Mouse (Mus musculus): Measurements from ENCODE around the gene Ndufs8. TPM values are rescaled to one million over a fixed set of nuclear protein-coding genes. Genes with fewer than 3 reads are reported as not detected.

The Ndufs8 gene
- polyA plus RNA-seq, 2 experiments from 2014 or later = 262 to 298 TPM

- no peak for ATAC-seq
These were observed 17.9 kb upstream of the Ndufs8 start for GRCm38 (mm10) chr19:3930262-3931057.

GRCm38 (mm10) chr19:3929211-3929941, 16.8 kb upstream of the Ndufs8 start, which contains the start of gene Aldh3b1:
Gene Aldh3b1 (minus strand): TSS chr19:3929808.
- no peak for ATAC-seq

GRCm38 (mm10) chr19:3928779-3929178, 16.2 kb upstream of the Ndufs8 start:
- no peak for ATAC-seq

DNA sequence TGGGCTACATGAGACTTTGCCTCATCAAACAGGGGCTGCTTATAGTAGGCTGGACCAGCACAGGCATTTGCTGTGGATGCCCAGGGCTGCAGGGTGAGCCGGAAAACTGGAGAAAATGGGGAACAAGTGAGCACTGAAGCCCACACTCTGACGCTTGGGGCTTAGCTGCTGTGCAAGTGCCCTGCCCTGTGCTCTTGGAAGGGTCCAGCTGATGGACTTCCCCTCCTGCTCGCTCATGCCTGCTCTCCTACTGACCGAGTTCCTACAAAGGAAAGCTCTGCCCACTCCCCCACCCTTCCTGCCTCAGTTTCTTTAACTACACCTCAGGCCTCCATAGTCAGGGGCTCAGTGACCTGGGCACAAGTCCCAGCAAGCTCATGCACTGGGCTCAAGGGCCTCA, 15.4 kb upstream of the Ndufs8 start:
- ATAC-seq = no peak

DNA sequence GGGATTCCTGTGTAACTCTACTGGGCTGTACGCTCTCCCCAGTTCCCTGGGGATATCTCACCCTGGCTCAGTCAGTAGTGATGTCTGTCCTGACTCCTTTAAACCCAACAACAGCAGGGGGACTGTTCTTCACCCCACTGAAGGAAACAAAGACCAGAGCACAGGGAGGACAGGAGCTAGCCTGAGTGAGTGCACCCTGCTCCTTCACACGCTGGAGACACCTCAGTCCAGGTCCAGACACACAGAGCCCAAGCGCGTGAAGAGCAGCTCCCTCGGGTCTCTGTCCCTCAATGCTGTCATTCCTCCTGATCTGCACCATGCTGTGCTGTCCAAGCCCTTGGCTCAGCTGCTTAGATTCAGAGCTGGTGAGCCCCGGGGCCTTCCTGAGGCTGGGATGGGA, 14.1 kb upstream of the Ndufs8 start:
- ATAC-seq = no peak

DNA sequence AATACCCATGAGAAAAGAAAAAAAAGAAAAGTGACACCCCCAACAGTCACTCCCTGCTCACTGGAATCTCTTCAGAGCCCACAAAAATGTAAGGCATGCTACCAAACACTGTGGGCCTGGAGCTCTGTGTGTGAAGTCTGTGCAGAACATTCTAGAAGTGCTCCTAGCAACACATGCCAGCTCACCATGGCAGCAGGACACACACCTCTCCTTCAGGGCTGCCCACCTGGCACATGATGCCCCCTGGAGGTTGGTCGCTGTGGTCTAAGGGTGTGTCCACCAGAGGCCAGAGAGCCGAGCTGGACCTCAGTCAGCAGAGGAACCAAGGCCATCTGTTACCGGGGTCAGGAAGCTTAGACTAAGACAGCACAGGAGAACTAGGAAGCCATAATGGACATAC, 13.7 kb upstream of the Ndufs8 start:
- no peak for ATAC-seq

DNA sequence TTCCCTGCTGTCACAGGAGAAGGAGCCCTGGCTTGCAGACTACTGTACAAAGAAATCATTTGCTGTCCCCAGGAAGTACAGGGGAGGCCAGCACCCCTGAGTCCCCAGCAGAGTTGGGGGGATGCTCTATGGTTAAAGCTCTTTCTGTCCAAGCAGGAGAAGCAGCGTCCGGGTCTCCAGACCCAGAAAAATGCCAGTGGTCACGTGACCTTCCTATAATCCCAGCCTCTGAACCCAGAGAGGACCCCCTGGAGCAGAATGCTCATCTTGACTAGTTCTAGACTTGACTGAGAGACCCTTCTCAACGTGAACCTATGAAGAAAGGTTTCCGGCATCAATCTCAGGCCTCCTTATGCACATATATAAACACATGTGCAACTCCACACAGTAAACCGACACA, 13.3 kb upstream of the Ndufs8 start:
- no peak for ATAC-seq

GRCm38 (mm10) chr19:3924868-3925267, 12.3 kb upstream of the Ndufs8 start:
- no peak for ATAC-seq

DNA sequence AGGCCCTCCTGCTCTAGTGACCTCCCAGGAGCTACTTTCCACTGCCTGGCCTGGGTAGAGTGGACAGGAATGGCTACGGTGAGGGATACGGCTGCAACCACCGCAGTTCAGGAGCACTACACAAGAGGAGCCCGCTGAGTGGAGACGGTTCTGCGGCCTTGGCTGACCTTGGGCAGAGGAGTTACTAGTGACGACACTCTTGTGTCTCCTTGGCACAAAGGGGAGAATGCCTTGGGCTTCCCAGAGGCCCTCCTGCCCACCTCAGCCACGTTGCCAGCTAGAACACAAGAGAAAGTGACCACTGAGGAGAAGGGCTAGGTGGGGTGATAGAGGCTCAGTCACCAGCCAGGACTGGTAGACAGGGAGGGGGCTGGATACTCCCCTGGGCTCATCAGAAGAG, 11.6 kb upstream of the Ndufs8 start:
- ATAC-seq = no peak

- ATAC-seq = no peak
These were observed 11.0 kb upstream of the Ndufs8 start for GRCm38 (mm10) chr19:3923586-3923985.

DNA sequence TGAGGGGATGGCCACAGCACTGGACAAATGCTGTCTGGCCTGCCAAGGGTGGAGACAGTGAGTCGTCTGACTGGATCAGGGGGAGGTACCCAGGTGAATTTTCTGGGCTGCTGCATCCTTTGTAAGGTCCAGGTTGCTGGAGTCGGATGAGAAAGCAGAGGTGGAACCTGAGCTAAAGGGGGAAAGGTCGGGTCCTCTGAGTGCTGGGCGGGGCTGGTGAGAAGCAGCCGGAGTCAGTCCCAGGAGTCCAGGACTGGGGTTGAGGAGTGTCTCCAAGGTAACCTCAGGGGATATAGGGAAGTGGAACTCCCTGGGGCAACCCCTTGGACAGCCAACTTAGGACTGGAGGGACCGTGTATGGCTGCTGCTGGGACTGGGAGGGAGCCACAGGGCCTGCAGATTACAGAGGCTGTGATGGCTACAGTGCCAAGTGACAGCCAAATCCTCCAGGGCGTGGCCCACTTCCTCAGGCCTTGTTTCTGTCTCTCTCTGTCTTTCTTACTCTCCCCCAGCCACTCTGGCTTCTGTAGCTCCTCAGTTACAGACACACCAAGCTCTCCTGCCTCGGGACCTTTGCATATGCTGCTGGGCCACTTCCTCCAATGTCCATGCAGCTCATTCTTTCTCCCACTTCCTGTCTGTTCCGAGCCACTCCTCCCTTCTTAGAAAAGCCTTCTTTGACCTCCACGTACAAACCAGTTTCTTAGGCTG, 10.2 kb upstream of the Ndufs8 start:
- ATAC-seq = no peak

DNA sequence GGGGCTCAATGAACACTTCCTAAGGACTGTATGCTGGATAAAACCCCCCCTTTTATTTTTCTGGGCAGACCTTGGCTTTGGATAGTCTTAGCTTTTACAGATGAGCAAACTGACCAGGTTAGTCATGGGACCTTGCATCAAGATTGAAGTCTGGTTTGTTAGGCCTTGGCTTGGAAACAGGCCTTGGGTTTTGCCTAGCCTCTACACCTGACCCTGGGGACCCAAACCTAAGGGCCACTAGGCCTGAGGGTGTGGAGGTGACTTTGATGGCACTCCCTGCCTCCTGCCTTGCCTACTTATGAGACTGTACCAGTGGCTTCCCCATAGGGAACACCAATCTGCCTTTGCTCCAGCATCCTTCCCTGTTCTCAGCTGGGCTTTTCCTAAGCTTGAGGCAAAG, 7.4 kb upstream of the Ndufs8 start:
- ATAC-seq = no peak

DNA sequence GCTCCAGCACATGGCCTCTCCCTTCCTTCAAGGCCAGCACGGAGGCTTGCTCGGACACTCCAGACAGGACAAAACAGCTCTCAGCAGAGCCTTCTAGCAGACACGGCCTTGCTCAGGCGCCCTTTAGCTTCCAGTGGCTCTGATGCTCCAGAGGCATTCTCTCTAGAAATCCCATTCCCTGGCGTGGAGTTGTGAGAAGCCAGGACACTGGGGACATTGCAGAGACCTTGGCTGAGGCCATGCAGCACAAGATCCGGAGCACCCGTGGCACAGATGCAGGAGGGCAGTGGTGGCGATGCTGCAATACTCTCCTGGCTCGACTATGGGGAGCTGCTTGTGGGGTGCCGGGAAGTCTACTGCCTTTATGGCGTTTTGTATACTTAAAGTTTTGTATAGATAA, 4.2 kb upstream of the Ndufs8 start:
- no peak for ATAC-seq

- no peak for ATAC-seq
These were observed 2.0 kb upstream of the Ndufs8 start for GRCm38 (mm10) chr19:3914535-3914934.

DNA sequence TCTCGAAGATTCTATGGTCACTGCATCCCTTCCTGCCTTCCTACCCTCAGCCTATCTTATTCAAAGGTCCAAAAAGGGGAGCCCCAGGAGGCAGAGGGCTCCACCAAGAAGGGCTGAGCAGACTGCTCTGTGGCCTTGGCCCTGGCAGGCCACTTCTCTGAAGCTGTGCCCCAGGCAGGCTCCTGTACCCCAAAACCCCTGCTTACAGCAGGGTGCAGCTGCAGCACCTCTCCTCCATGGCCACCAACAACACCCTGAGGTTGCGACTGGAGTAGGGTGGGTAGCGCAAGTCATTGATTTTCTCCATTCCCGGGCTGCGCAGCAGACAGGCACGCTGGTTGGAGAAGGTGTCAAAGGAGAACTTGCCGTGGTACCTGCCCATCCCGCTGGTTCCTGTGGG, 1.1 kb upstream of the Ndufs8 start:
- no peak for ATAC-seq

GRCm38 (mm10) chr19:3910206-3910605, 2.4 kb downstream of the Ndufs8 start:
- ATAC-seq = no peak

GRCm38 (mm10) chr19:3907876-3908660, 4.5 kb downstream of the Ndufs8 start:
- ATAC-seq = no peak

GRCm38 (mm10) chr19:3906795-3907786, 5.5 kb downstream of the Ndufs8 start, which contains the start of gene Tcirg1:
Gene Tcirg1 (minus strand): TSS chr19:3907133.
- peak; percentile 45 for ATAC-seq

DNA sequence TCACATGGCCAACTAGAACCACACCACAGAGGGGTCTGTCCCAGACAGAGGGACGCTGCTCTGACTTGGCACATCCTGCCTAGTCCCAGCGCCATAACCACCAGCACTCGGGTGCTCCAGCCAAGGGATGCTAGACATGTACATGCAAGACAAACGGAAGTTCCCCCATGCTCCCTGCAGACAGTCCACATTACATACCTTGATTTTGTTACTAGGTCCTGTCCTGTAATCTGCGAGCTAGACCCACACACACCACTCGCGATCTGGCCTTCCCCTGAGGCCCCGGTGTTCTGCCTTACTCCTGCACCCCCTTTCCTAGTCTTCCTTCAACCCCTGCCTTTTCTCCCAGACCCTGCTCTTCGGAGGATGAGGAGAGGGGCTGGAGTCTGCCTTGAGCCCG, 6.2 kb downstream of the Ndufs8 start:
- peak; percentile 38 for ATAC-seq

DNA sequence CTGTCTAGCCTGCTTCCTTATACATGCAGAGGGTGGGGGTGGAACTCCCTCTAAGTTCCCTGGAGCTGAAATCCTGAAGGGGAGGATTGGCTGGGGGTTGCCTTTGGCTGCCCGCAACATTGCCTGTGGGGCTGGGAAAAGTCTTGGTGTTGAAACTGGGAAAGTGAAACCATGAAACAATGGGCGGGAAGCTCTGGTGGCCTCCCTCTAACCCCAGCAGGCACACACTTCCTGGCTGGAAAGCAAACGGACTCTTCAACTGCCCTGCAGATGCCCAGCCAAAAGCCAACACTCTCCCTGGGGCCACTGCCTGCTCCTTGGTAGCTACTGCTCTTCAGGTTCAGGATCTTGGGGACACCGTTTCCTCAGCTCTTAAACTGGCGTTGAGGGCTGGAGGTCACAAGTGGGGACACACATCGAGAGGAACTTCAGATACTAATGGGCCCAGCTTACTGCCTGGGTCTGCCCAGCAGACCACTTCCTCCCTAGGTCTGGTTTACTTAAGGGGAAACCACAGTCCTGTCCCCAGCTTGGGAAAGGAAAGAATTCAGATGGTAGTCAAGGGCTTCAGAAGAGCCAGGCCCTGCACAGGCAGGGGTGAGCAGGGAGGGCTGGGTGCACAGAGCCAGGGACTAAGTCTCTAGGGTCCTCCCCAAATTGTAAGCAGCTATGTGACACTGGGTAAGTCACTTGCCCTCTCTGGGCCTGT, 7.2 kb downstream of the Ndufs8 start:
- ATAC-seq = no peak

- no peak for ATAC-seq
These were observed 8.3 kb downstream of the Ndufs8 start for GRCm38 (mm10) chr19:3904363-3904675.
